Mouse (Mus musculus): ENCODE data around the gene Gm49378. TPM values are rescaled to one million over a fixed set of nuclear protein-coding genes. Genes with fewer than 3 reads are reported as not detected.

Gene Gm49378
- total RNA-seq (2023): 1.5 and 2.2 TPM in 2 replicates

GRCm38 (mm10) chr14:55637795-55638194 is at the start of gene Gm49378:
Gene Gm49378 (minus strand): TSS chr14:55637895.

GRCm38 (mm10) chr14:55681160-55682117 is 43.7 kb upstream of the Gm49378 start, which contains the start of gene Tinf2:
Gene Tinf2 (minus strand): TSS chr14:55681820.

GRCm38 (mm10) chr14:55671833-55672740 is 34.4 kb upstream of the Gm49378 start, which contains the start of the genes Gmpr2 and Nedd8:
Gene Gmpr2 (plus strand): TSS chr14:55671941.
Gene Nedd8 (minus strand): TSS chr14:55672124.

GRCm38 (mm10) chr14:55659960-55660573 is 22.4 kb upstream of the Gm49378 start, which contains the start of gene Mdp1:
Gene Mdp1 (minus strand): TSS chr14:55660508.

GRCm38 (mm10) chr14:55649884-55650283 is 12.2 kb upstream of the Gm49378 start, which contains the start of gene Tssk4:
Gene Tssk4 (plus strand): TSS chr14:55650184.

GRCm38 (mm10) chr14:55643060-55643907 is 5.6 kb upstream of the Gm49378 start, which contains the start of gene Tm9sf1:
Gene Tm9sf1 (minus strand): TSS chr14:55643806.

GRCm38 (mm10) chr14:55635523-55636007 is 2.1 kb downstream of the Gm49378 start, which contains the start of gene Ipo4:
Gene Ipo4 (minus strand): TSS chr14:55635957.

GRCm38 (mm10) chr14:55617822-55618221 is 19.9 kb downstream of the Gm49378 start, which contains the start of gene Rec8:
Gene Rec8 (plus strand): TSS chr14:55618037.

GRCm38 (mm10) chr14:55603271-55603632 is 34.4 kb downstream of the Gm49378 start, which contains the start of gene Irf9:
Gene Irf9 (plus strand): TSS chr14:55603571.

GRCm38 (mm10) chr14:55591331-55591891 is 46.3 kb downstream of the Gm49378 start, which contains the start of gene Rnf31:
Gene Rnf31 (plus strand): TSS chr14:55591708.

GRCm38 (mm10) chr14:55590748-55591330 is 46.9 kb downstream of the Gm49378 start, which contains the start of gene Psme2:
Gene Psme2 (minus strand): TSS chr14:55591113.

GRCm38 (mm10) chr14:55584702-55585565 is 52.8 kb downstream of the Gm49378 start, which contains the start of gene Emc9:
Gene Emc9 (minus strand): TSS chr14:55585302.

Other genes with a start within 250 kb of the Gm49378 start
- gene Dhrs4, start 159.1 kb downstream of the Gm49378 start, total RNA-seq (2023): 12.9 and 13.7 TPM in 2 replicates
- gene Carmil3, start 147.2 kb downstream of the Gm49378 start, total RNA-seq (2023): not detected in 2 replicates
- not detected in 2 replicates for gene Cpne6, start 127.5 kb downstream of the Gm49378 start, total RNA-seq (2023)
- gene Nrl, start 112.9 kb downstream of the Gm49378 start, total RNA-seq (2023): not detected in 2 replicates
- 14.4 and 20.4 TPM in 2 replicates for gene Pck2, start 97.6 kb downstream of the Gm49378 start, total RNA-seq (2023)
- gene Dcaf11, start 77.9 kb downstream of the Gm49378 start, total RNA-seq (2023): 44.0 and 53.0 TPM in 2 replicates
- 1.2 and 2.0 TPM in 2 replicates for gene A730061H03Rik, start 77.5 kb downstream of the Gm49378 start, total RNA-seq (2023)
- gene Fitm1, start 62.3 kb downstream of the Gm49378 start, total RNA-seq (2023): not detected in 2 replicates
- gene Psme1, start 59.8 kb downstream of the Gm49378 start, total RNA-seq (2023): 122 and 139 TPM in 2 replicates
- 1.5 and 1.8 TPM in 2 replicates for gene Emc9, start 52.6 kb downstream of the Gm49378 start, total RNA-seq (2023)
- 174 and 199 TPM in 2 replicates for gene Psme2, start 46.8 kb downstream of the Gm49378 start, total RNA-seq (2023)
- gene Rnf31, start 46.2 kb downstream of the Gm49378 start, total RNA-seq (2023): 49.9 and 68.0 TPM in 2 replicates
- gene Irf9, start 34.3 kb downstream of the Gm49378 start, total RNA-seq (2023): 49.8 and 55.5 TPM in 2 replicates
- 0.22 TPM in 1 of 2 replicates, not detected in the other for gene Rec8, start 19.9 kb downstream of the Gm49378 start, total RNA-seq (2023)
- gene Ipo4, start 1.9 kb downstream of the Gm49378 start, total RNA-seq (2023): 10.0 and 12.5 TPM in 2 replicates
- 29.1 and 33.0 TPM in 2 replicates for gene Tm9sf1, start 5.9 kb upstream of the Gm49378 start, total RNA-seq (2023)
- gene Tssk4, start 12.3 kb upstream of the Gm49378 start, total RNA-seq (2023): 1.3 and 1.7 TPM in 2 replicates
- 9.4 and 11.2 TPM in 2 replicates for gene Mdp1, start 22.6 kb upstream of the Gm49378 start, total RNA-seq (2023)
- 12.0 and 12.3 TPM in 2 replicates for gene Gmpr2, start 34.0 kb upstream of the Gm49378 start, total RNA-seq (2023)
- gene Nedd8, start 34.2 kb upstream of the Gm49378 start, total RNA-seq (2023): 129 and 152 TPM in 2 replicates
- gene Tinf2, start 43.9 kb upstream of the Gm49378 start, total RNA-seq (2023): 47.7 and 63.8 TPM in 2 replicates
- gene Tgm1, start 76.0 kb upstream of the Gm49378 start, total RNA-seq (2023): 2.1 and 2.6 TPM in 2 replicates
- gene Rabggta, start 84.4 kb upstream of the Gm49378 start, total RNA-seq (2023): 23.7 and 38.4 TPM in 2 replicates
- 47.8 and 56.7 TPM in 2 replicates for gene Dhrs1, start 107.8 kb upstream of the Gm49378 start, total RNA-seq (2023)
- gene Nop9, start 107.8 kb upstream of the Gm49378 start, total RNA-seq (2023): 12.1 and 17.3 TPM in 2 replicates
- 0.77 TPM in 1 of 2 replicates, not detected in the other for gene Cideb, start 120.6 kb upstream of the Gm49378 start, total RNA-seq (2023)
- gene Ltb4r2, start 123.5 kb upstream of the Gm49378 start, total RNA-seq (2023): 0.43 and 1.0 TPM in 2 replicates
- 203 and 207 TPM in 2 replicates for gene Ltb4r1, start 128.1 kb upstream of the Gm49378 start, total RNA-seq (2023)
- gene Adcy4, start 146.2 kb upstream of the Gm49378 start, total RNA-seq (2023): 0.63 TPM in 1 of 2 replicates, not detected in the other
- gene Ripk3, start 151.0 kb upstream of the Gm49378 start, total RNA-seq (2023): 42.5 and 50.7 TPM in 2 replicates
- gene Nfatc4, start 185.2 kb upstream of the Gm49378 start, total RNA-seq (2023): not detected in 2 replicates
- gene Nynrin, start 216.1 kb upstream of the Gm49378 start, total RNA-seq (2023): 1.1 and 3.0 TPM in 2 replicates
- gene Cbln3, start 246.5 kb upstream of the Gm49378 start, total RNA-seq (2023): 0.48 and 0.54 TPM in 2 replicates
- gene Khnyn, start 247.1 kb upstream of the Gm49378 start, total RNA-seq (2023): 107 and 146 TPM in 2 replicates

All from neutrophil, adult 65 days (primary cell).